Mouse (Mus musculus): ENCODE measurements at regions not wholly inside any gene's neighbourhood (a gene's known extent, or its start where the extent isn't known, plus 50 kb on each side); places are given as distances from the start of the nearest gene placed in this dataset.
"Not testable (repeated sequence)": the region's sequence is repeated elsewhere in the genome, so short reads cannot be mapped to it uniquely, and the experiment has no call there.

DNA sequence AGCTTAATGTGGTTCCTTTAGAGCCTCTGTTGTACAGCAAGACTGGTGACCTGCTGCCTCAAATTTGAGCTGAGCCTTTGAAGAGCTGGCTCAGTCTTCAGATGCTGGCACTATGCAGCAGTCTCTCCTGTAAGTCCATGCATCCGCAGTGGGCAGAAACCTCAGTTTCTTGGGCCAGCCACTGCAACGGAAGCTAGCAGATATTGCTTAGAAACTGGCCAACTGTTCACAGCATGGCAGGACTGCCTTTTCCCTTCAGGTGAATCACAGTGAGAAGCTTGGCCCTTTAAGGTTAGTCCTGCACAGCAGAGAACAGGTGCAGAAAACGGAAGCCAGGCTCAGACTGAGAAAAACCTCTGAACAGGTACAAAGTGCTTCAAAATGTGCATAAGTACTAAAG, 1976.8 kb upstream of the G6pd2 start:
- no peak for DNase-seq

DNA sequence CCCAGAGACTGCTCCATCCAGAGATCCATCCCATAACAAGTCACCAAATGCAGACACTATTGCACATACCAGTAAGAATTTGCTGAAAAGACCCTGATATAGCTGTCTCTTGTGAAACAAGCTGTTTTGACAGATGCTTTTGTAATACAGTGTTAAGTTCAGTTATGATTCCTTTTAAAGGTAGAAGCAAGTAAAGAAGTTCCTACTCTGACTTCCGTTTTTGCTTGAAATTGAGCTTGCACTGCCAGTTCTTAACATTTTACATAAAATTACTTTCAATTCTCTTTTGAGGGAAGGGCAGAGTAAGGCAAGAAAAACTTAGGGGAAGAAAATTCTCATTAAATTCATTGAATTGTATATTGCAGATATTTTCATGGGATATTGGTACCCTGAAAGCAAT, 1962.9 kb upstream of the G6pd2 start:
- DNase-seq = no peak

GRCm38 (mm10) chr5:59847643-59848042, 1961.0 kb upstream of the G6pd2 start:
- no peak for DNase-seq

GRCm38 (mm10) chr5:59893952-59894724, 1914.5 kb upstream of the G6pd2 start:
- DNase-seq = no peak

DNA sequence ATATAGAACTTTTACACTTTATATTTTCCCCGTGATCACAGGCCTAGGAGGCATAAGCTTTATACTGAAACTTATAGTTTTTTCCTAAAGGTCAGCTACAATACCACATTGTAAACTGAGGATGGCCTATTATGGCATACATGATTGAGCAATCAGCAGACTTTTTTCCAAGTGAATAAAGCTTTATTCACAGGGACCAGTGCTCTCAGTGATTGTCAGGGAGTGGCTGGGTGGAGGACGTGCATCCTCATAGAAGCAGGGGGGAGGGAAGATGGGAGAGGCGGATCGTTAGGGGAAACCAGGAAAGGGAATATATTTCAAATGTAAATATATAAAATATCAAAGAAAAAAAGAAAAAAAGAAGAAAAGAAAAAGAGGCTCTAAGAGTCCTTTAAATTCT, 1886.7 kb upstream of the G6pd2 start:
- DNase-seq = no peak

DNA sequence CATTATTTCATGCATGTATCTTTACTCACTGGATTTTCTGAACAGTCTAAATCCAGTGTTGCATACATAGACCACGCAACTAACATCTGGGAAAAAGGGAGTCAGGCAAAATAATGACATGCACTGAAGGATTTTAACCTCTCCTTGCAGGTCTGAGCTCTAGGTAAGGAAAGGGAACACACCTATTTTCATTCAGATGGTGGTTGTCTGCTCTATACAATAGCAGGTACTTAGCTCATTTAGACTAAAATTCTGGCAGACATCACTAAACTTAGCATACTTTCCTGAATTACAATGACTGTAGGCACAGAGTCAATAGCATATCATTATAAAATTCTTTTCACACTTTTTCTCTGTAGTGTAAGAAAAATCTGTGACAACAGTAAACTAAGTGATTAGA, 1867.8 kb upstream of the G6pd2 start:
- no peak for DNase-seq

DNA sequence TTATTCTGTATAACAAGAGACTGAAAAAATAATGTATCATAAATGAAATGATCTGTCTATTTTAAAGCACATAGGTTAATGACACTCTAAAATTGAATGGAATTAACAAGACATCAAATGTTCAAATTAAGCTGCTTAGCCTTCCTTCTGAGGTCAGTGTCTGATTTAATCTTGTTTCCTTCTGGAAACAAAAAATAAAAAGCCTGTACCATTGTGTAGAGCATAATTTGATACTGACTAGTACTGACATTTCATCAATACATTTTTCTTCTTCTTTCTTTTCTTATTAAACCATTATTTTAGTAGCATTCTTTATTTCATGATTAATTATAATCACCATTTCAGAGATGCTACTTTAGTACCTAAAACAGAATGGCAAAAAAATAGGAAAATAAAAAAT, 1862.9 kb upstream of the G6pd2 start:
- DNase-seq = no peak

DNA sequence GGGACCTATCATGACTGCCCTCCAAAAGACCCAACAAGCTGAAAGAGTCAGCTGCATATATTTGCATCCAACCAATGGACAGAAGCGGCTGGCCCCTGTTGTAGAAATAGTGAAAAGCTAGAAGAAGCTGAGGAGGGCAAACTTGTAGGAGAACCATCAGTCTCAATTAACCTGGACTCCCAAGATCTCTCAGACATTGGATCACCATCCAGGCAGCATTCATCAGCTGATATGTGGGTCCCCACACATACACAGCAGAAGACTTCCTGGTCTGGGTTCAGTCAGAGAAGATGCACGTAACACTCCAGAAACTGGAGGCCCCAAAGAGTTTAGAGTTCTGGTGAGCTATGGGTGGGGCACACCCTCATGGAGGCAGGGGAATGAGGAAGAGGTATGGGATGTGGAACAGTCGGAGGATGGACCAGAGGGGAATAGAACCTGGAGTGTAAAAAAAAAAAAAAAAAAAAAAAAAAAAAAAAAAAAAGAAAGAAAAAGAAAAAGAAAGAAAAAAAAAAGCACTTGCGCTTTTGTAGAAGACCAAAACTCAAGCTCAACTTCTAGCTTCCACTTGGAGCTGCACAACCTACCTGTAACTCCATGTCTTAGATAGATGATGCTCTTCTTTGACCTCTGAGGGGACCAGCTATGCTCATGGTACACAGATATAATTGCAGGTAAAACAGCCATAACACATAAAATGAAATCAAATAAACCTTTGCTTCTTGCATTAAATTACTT, 1860.6 kb upstream of the G6pd2 start:
- no peak for DNase-seq

DNA sequence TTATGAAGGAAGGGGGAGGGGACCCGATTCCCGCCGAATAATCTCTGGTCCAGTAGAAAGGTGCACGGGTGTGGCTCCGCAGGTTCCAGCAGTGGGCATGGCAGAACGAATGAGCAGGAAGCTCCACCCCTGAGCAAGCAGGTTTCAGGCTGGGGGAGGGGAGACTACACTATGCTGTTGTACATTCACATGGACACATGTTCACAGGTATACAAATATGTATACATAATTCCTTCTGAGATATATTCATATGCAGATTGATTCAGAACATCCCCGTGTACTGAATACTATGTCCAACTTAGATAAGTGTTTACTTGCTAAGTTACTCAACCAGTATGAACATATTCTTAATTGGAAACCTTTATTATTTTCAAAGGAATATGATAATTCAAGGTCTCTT, 1852.4 kb upstream of the G6pd2 start:
- not testable (repeated sequence) for DNase-seq

DNA sequence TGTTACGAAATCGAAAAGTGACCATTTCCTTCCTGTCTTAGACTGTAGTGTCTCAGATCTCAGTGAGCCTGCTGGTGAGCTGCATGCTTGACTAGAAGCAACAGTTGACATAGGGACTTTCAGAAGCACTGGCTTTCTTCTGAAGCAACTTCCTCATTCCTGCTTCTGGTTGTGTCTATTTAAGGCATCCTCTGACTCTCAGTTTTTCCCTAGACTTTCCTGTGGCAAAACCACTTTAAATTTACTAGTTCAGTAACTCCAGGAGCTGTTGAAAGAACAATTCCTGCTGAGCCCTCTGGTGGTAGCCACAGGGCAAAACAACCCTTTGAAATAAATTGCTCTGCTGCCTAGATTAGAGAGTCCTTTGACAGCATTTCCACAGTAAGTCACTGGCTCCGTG, 1811.9 kb upstream of the G6pd2 start:
- peak; percentile 19 for DNase-seq

GRCm38 (mm10) chr5:60042603-60043175, 1765.9 kb upstream of the G6pd2 start:
- DNase-seq = not testable (repeated sequence)

- no peak for DNase-seq
Observed at GRCm38 (mm10) chr5:60049053-60049452, 1759.6 kb upstream of the G6pd2 start.

GRCm38 (mm10) chr5:60061178-60061577, 1747.4 kb upstream of the G6pd2 start:
- no peak for DNase-seq

Measured in heart, postnatal 4 days (tissue).